Mouse (Mus musculus): ENCODE results near the gene Scrn2. TPM values are rescaled to one million over a fixed set of nuclear protein-coding genes. Genes with fewer than 3 reads are reported as not detected.
A peak's percentile ranks its signal among the peaks of the same experiment; 100 is the strongest.

Gene Scrn2
- polyA plus RNA-seq, 2 experiments = 5.7 to 5.8 TPM

DNA sequence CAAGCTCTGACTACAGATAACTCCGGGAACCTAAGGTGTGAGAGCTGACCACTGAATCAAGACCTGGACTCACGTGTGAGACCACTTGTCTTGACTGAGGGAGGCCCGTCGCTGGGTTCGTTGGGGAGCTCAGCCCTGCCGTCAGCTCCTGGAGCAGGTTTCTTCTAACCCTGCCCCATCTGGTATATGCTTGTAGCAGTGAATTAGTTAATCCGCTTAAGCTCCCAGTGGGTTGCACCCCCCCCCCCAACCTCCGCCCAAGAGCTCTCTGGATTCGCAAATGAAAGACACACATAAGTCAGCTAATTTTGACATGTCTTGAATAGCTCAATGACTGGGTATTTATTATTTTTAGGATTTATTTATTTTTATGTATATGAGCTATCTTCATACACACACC, 50.6 kb downstream of the Scrn2 start:
- H3K9me3 ChIP-seq (ENCODE audit: control insufficient read depth, low read length) = no peaks in the 10 kb centered on the region
- H3K36me3 ChIP-seq (replicated peaks; ENCODE audit: control insufficient read depth, insufficient read depth, low read depth) = no peaks in the 10 kb centered on the region
- ATAC-seq (ENCODE audit: insufficient read depth) (no peak), DNase-seq (ENCODE audit: low read depth in 3 of 3, low spot score in 3 of 3) (no peak)
- peaks cover 4% of the 10 kb centered on the region; the same call in 1 of the 2 replicates for H3K27me3 ChIP-seq (ENCODE audit: control insufficient read depth, insufficient read depth, low read length)
- WGBS (ENCODE audit: insufficient replicate concordance) = 27% methylated on average over 9 of the region's 9 CpGs
- no peak overlapping the region for H3K9ac ChIP-seq (replicated peaks)
- no peak overlapping the region for H3K27ac ChIP-seq
- no peak for TF ChIP-seq EP300 (IDR thresholded peaks at IDR 0.05; ENCODE audit: low read depth)
- no peak for TF ChIP-seq CTCF (IDR thresholded peaks at IDR 0.05; ENCODE audit: low read depth)
- no peak overlapping the region for H3K4me3 ChIP-seq (ENCODE audit: insufficient read depth in 1 of 2, low read depth in 2 of 2, low read length in 2 of 2)
- no peaks in the 10 kb centered on the region for H3K4me1 ChIP-seq (replicated peaks; ENCODE audit: control insufficient read depth in 2 of 2, insufficient read depth in 2 of 2, low read length in 1 of 2)
- no peak overlapping the region for H3K4me2 ChIP-seq (ENCODE audit: low read depth)

DNA sequence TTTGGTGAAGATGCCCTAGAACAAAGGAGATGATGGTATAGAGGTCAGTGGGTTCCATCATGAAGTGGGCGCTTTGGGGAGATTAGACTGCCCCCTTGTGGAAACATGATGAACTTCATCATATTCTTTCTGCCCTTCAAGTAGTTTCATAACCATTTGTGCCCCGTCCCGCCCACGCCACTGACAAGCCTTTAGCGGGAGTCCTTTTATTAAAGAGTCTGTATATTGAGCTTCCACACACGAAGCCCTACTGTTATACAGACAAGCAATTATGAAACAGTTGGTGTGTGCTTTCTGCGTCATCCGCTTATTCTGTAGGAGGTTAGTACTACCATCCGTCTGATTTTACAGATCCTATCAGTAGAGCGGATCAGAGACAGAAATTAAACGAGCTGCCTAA, 53.2 kb downstream of the Scrn2 start:
- Histone ChIP-seq H3K4me3 (ENCODE audit: insufficient read depth in 1 of 2, low read depth in 2 of 2, low read length in 2 of 2) (no peak overlapping the region), H3K9me3 (ENCODE audit: control insufficient read depth, low read length) (no peaks in the 10 kb centered on the region), H3K4me2 (ENCODE audit: low read depth) (no peak overlapping the region), H3K27ac (no peak overlapping the region), H3K9ac (replicated peaks) (no peak overlapping the region), H3K36me3 (replicated peaks; ENCODE audit: control insufficient read depth, insufficient read depth, low read depth) (no peaks in the 10 kb centered on the region), H3K4me1 (replicated peaks; ENCODE audit: control insufficient read depth in 2 of 2, insufficient read depth in 2 of 2, low read length in 1 of 2) (no peaks in the 10 kb centered on the region), H3K27me3 (ENCODE audit: control insufficient read depth, insufficient read depth, low read length) (peaks cover 4% of the 10 kb centered on the region; the same call in 1 of the 2 replicates)
- DNase-seq (ENCODE audit: low read depth in 3 of 3, low spot score in 3 of 3) = peak; percentile 19 to 31 (median 20)
- TF ChIP-seq EP300 (IDR thresholded peaks at IDR 0.05; ENCODE audit: low read depth) = no peak
- peak; percentile 74 for TF ChIP-seq CTCF (IDR thresholded peaks at IDR 0.05; ENCODE audit: low read depth)
- 26% methylated on average over 11 of the region's 11 CpGs for WGBS (ENCODE audit: insufficient replicate concordance)
- no peak for ATAC-seq (ENCODE audit: insufficient read depth)

Small RNAs within 50 kb of the gene (microRNA-seq; reads per million reads assigned to microRNA genes)
- 1.3 reads per million for gene Mir8103

Other genes with a start within 250 kb of the Scrn2 start
- gene Cbx1, start 240.8 kb upstream of the Scrn2 start, polyA plus RNA-seq (2012; rRNA removed) = 9.9 and 23.5 TPM in 2 replicates
- gene Cbx1, start 240.8 kb upstream of the Scrn2 start, polyA plus RNA-seq (2014; fragmentation: Nextera tagmentation; extraction: Ambion mirVana) = 25.0 and 26.0 TPM in 2 replicates
- 14.4 and 15.2 TPM in 2 replicates for gene Nfe2l1, start 200.0 kb upstream of the Scrn2 start, polyA plus RNA-seq (2012; rRNA removed)
- gene Nfe2l1, start 200.0 kb upstream of the Scrn2 start, polyA plus RNA-seq (2014; fragmentation: Nextera tagmentation; extraction: Ambion mirVana) = 9.6 and 10.1 TPM in 2 replicates
- 7.9 and 8.7 TPM in 2 replicates for gene Copz2, start 180.1 kb upstream of the Scrn2 start, polyA plus RNA-seq (2012; rRNA removed)
- 18.6 and 18.8 TPM in 2 replicates for gene Copz2, start 180.1 kb upstream of the Scrn2 start, polyA plus RNA-seq (2014; fragmentation: Nextera tagmentation; extraction: Ambion mirVana)
- 14.2 and 20.1 TPM in 2 replicates for gene Cdk5rap3, start 113.4 kb upstream of the Scrn2 start, polyA plus RNA-seq (2012; rRNA removed)
- gene Cdk5rap3, start 113.4 kb upstream of the Scrn2 start, polyA plus RNA-seq (2014; fragmentation: Nextera tagmentation; extraction: Ambion mirVana) = 34.1 and 36.4 TPM in 2 replicates
- 2.8 and 3.3 TPM in 2 replicates for gene Prr15l, start 101.8 kb upstream of the Scrn2 start, polyA plus RNA-seq (2012; rRNA removed)
- 4.9 and 8.5 TPM in 2 replicates for gene Prr15l, start 101.8 kb upstream of the Scrn2 start, polyA plus RNA-seq (2014; fragmentation: Nextera tagmentation; extraction: Ambion mirVana)
- gene Pnpo, start 86.0 kb upstream of the Scrn2 start, polyA plus RNA-seq (2012; rRNA removed) = 315 and 355 TPM in 2 replicates
- 564 and 592 TPM in 2 replicates for gene Pnpo, start 86.0 kb upstream of the Scrn2 start, polyA plus RNA-seq (2014; fragmentation: Nextera tagmentation; extraction: Ambion mirVana)
- gene Sp2, start 47.0 kb upstream of the Scrn2 start, polyA plus RNA-seq (2012; rRNA removed) = 7.7 and 8.0 TPM in 2 replicates
- 13.7 and 17.1 TPM in 2 replicates for gene Sp2, start 47.0 kb upstream of the Scrn2 start, polyA plus RNA-seq (2014; fragmentation: Nextera tagmentation; extraction: Ambion mirVana)
- 0.02 and 0.06 TPM in 2 replicates for gene Sp6, start 16.5 kb upstream of the Scrn2 start, polyA plus RNA-seq (2012; rRNA removed)
- not detected in 2 replicates for gene Sp6, start 16.5 kb upstream of the Scrn2 start, polyA plus RNA-seq (2014; fragmentation: Nextera tagmentation; extraction: Ambion mirVana)
- 0.20 and 0.29 TPM in 2 replicates for gene Lrrc46, start 11.5 kb downstream of the Scrn2 start, polyA plus RNA-seq (2012; rRNA removed)
- gene Lrrc46, start 11.5 kb downstream of the Scrn2 start, polyA plus RNA-seq (2014; fragmentation: Nextera tagmentation; extraction: Ambion mirVana) = 0.28 and 0.38 TPM in 2 replicates
- gene Mrpl10, start 11.6 kb downstream of the Scrn2 start, polyA plus RNA-seq (2012; rRNA removed) = 29.1 and 30.3 TPM in 2 replicates
- gene Mrpl10, start 11.6 kb downstream of the Scrn2 start, polyA plus RNA-seq (2014; fragmentation: Nextera tagmentation; extraction: Ambion mirVana) = 34.9 and 36.2 TPM in 2 replicates
- gene Osbpl7, start 20.7 kb downstream of the Scrn2 start, polyA plus RNA-seq (2012; rRNA removed) = 2.0 and 2.5 TPM in 2 replicates
- gene Osbpl7, start 20.7 kb downstream of the Scrn2 start, polyA plus RNA-seq (2014; fragmentation: Nextera tagmentation; extraction: Ambion mirVana) = 1.2 and 1.7 TPM in 2 replicates
- 0.02 and 0.05 TPM in 2 replicates for gene Tbx21, start 85.4 kb downstream of the Scrn2 start, polyA plus RNA-seq (2012; rRNA removed)
- not detected in 2 replicates for gene Tbx21, start 85.4 kb downstream of the Scrn2 start, polyA plus RNA-seq (2014; fragmentation: Nextera tagmentation; extraction: Ambion mirVana)
- 2.4 and 2.6 TPM in 2 replicates for gene Tbkbp1, start 121.6 kb downstream of the Scrn2 start, polyA plus RNA-seq (2012; rRNA removed)
- 0.90 and 1.6 TPM in 2 replicates for gene Tbkbp1, start 121.6 kb downstream of the Scrn2 start, polyA plus RNA-seq (2014; fragmentation: Nextera tagmentation; extraction: Ambion mirVana)
- 38.0 and 58.0 TPM in 2 replicates for gene Kpnb1, start 157.9 kb downstream of the Scrn2 start, polyA plus RNA-seq (2012; rRNA removed)
- 23.2 and 26.1 TPM in 2 replicates for gene Kpnb1, start 157.9 kb downstream of the Scrn2 start, polyA plus RNA-seq (2014; fragmentation: Nextera tagmentation; extraction: Ambion mirVana)

Measured in liver, embryonic 14.5 days (tissue).